Mouse (Mus musculus): ENCODE measurements around the gene Olfr1413. TPM values are rescaled to one million over a fixed set of nuclear protein-coding genes. Genes with fewer than 3 reads are reported as not detected.

Olfr1413 gene
- not detected for polyA plus RNA-seq (2017; shearing (Covaris generic))

DNA sequence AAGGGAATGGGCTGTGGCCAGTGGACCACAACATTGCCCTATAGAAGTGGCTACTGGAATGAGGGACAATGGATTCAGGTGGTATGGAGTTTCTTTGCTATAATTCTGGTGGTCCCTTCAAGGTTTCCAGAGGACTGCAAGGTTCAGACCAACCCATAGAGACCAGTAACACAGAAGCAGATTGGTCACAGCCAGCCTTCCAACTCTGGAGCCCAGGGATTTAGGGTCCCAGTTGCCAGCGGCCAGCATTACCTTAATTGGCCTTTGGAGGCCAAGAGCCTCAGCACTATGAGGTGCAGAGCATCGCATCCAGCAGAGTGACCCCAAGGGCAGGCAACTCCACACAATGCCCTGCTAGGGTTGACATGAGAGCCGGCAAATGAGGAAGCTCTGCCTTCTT is at the start of gene Olfr1413:
Olfr1413 (plus strand) TSS at position 301 of the 400 bp plus-strand sequence.

DNA sequence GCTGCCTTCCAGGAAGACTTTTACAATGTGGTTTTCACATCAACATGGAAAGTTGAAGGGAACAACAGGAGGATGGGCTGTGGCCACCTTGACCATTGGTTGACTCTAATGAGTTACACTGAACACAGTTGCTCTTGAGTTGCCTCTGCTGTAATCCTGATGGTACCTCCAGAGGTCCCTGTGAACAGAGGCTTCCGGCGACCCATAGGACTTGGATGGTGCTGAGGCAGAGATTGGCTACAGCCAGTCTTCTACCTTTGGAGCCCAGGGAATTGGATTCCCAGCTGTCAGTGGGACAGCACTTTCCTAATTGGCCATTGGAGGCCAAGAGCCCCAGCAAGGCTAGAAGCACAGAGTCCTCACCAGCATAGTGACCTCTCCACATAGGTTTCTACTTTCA is 14.4 kb downstream of the Olfr1413 start, which contains the start of gene Olfr1412:
Olfr1412 (plus strand) TSS at position 301 of the 400 bp plus-strand sequence.

DNA sequence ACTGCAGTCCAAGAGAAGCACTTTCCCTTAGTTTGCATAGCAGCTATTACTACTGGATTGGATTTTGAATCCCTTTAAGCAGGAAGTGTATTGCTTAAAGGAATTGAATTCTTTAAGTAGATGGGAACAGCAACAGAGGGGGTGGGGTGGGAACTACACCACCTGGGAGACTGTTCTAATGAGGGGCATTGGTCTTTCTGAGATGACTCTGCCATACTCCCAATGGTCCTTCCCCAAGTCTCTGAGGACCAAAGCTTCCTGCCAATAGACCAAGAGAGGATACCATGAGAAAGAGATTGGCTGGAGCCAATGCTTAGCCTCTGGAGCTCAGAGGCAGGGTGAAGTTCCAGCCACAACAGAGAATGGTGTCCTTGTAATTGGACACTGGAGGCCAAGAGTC is 23.0 kb downstream of the Olfr1413 start, which contains the start of gene Olfr1411:
Olfr1411 (plus strand) TSS at position 301 of the 400 bp plus-strand sequence.

DNA sequence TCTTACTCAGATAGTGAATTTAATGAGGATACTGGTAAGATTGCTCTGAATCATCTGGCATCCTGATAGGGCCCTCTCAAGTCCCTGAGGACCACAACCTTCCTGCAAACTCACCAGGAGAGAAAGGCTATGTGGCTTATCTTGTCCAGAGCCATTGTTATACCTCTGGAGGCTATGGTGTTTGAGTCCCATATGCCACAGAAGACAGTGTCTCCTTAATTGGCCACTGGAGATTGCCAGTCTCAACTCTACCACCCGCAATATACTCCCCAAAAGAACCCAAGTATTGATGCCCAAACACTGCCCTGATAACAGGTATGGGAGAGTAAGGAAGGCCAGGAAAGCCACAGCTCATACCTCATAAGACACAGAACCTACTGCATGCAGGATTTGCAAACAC is 34.4 kb downstream of the Olfr1413 start, which contains the start of gene Olfr1410:
Olfr1410 (plus strand) TSS at position 301 of the 400 bp plus-strand sequence.

DNA sequence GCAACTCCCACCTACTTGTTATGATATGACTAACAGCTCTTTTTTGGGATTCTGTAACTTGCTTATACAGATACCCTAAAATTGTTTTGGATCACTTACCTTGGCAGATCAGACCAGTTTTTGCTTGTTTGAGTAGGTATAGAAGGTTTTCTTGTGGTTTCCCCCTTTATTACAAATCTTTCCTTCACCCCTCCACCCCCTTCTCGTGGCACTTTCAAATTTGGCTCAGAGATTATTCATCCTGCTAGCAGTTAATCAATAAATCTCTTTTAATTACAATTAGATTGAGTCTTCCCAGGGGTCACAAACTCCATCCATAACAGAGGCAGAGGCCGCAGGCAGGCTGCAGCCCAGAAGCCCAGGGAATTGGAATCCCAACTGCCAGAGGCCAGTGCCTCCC is 46.4 kb downstream of the Olfr1413 start, which contains the start of gene Olfr12:
Olfr12 (plus strand) TSS at position 301 of the 400 bp plus-strand sequence.

Other genes starting within 250 kb of the Olfr1413 start
- 141 TPM for gene Ndufa10, start 97.5 kb upstream of the Olfr1413 start, polyA plus RNA-seq (2017; shearing (Covaris generic))
- gene Olfr1416, start 86.2 kb upstream of the Olfr1413 start, polyA plus RNA-seq (2017; shearing (Covaris generic)), result not detected
- not detected for gene Olfr1415, start 75.2 kb upstream of the Olfr1413 start, polyA plus RNA-seq (2017; shearing (Covaris generic))
- gene Olfr1414, start 52.7 kb upstream of the Olfr1413 start, polyA plus RNA-seq (2017; shearing (Covaris generic)), result not detected
- gene Olfr1412, start 14.5 kb downstream of the Olfr1413 start, polyA plus RNA-seq (2017; shearing (Covaris generic)), result not detected
- gene Olfr1411, start 23.1 kb downstream of the Olfr1413 start, polyA plus RNA-seq (2017; shearing (Covaris generic)), result not detected
- gene Olfr1410, start 34.5 kb downstream of the Olfr1413 start, polyA plus RNA-seq (2017; shearing (Covaris generic)), result not detected
- not detected for gene Olfr12, start 46.5 kb downstream of the Olfr1413 start, polyA plus RNA-seq (2017; shearing (Covaris generic))
- 136 TPM for gene Cops9, start 70.7 kb downstream of the Olfr1413 start, polyA plus RNA-seq (2017; shearing (Covaris generic))
- gene Otos, start 77.5 kb downstream of the Olfr1413 start, polyA plus RNA-seq (2017; shearing (Covaris generic)), result 0.94 TPM

All from effector memory CD4-positive, alpha-beta T cell, adult 5 months (primary cell).